Mouse (Mus musculus) G1E (cell line): Measurements from ENCODE around the gene Atp1b3. TPM values are rescaled to one million over a fixed set of nuclear protein-coding genes. Genes with fewer than 3 reads are reported as not detected.

Experiments used
- ATAC-seq: 2 replicates; pipeline ENCODE4 v1.8.0; 2016; ENCODE audit warnings: mild to moderate bottlenecking; ENCODE audit not compliant: insufficient number of reproducible peaks, poor library complexity, low FRiP score, severe bottlenecking; ENCODE audit errors: extremely low read depth
- DNase-seq: peaks from one replicate; pipeline ENCODE4 v3.0.0; 2012; ENCODE audit warnings: low spot score
- H3K27me3 ChIP-seq: 2 replicates; pipeline ENCODE4 v1.6.1; 2012; ENCODE audit warnings: mild to moderate bottlenecking, low read length, inconsistent platforms; ENCODE audit not compliant: insufficient read depth
- H3K36me3 ChIP-seq: replicated peaks from 2 replicates; pipeline ENCODE3; 2012; ENCODE audit warnings: mild to moderate bottlenecking, inconsistent platforms
- H3K4me1 ChIP-seq: 2 replicates; pipeline ENCODE4 v1.6.1; 2012; ENCODE audit warnings: low read depth, low read length, inconsistent platforms, mixed read lengths; ENCODE audit not compliant: insufficient read depth
- H3K4me3 ChIP-seq: 2 replicates; pipeline ENCODE4 v1.5.1; 2012; ENCODE audit warnings: low read depth, mild to moderate bottlenecking, inconsistent platforms, low read length, moderate library complexity, mixed read lengths
- H3K9me3 ChIP-seq: replicated peaks from 2 replicates; pipeline ENCODE4 v1.6.1; 2012; ENCODE audit warnings: inconsistent platforms
- CTCF ChIP-seq: IDR thresholded peaks from 2 replicates; pipeline ENCODE4 v1.5.1; 2012; ENCODE audit warnings: low read depth, low read length, inconsistent platforms, mixed read lengths
- GATA1 ChIP-seq: IDR thresholded peaks from 2 replicates; pipeline ENCODE4 v1.6.1; 2012; ENCODE audit warnings: borderline replicate concordance, low read length, inconsistent platforms, mixed read lengths
- GATA2 ChIP-seq: IDR thresholded peaks from 2 replicates; pipeline ENCODE4 v1.6.1; 2012; ENCODE audit warnings: low read depth, low read length, inconsistent platforms, borderline replicate concordance
- POLR2AphosphoS5 ChIP-seq: IDR thresholded peaks from 2 replicates; pipeline ENCODE4 v1.6.1; 2012; ENCODE audit warnings: low read depth, low read length, inconsistent platforms; ENCODE audit not compliant: insufficient replicate concordance
- TAL1 ChIP-seq: conservative IDR thresholded peaks from 2 replicates; pipeline ENCODE4 v1.6.1; 2012; ENCODE audit warnings: low read depth, low read length, inconsistent platforms, mixed read lengths
- polyA plus RNA-seq: library from polyadenylated mRNA; stranded (reverse); fragments of >175 nt; gene quantifications from 2 replicates; pipeline ENCODE4 v1.2.3, GENCODE M21; 2012
- total RNA-seq, 2 experiments: library from RNA; stranded (forward) in 1 of 2; stranded (reverse) in 1 of 2; fragments of 200-1000 nt in 1 of 2; fragments of >200 nt in 1 of 2; fragmentation: Nextera tagmentation in 1 of 2; gene quantifications; 2 replicates each; pipeline ENCODE4 v1.2.3; 2014 to 2017

The Atp1b3 gene
- total and polyA plus RNA-seq, 3 experiments: 77.8 to 89.3 (median 79.5) TPM

DNA sequence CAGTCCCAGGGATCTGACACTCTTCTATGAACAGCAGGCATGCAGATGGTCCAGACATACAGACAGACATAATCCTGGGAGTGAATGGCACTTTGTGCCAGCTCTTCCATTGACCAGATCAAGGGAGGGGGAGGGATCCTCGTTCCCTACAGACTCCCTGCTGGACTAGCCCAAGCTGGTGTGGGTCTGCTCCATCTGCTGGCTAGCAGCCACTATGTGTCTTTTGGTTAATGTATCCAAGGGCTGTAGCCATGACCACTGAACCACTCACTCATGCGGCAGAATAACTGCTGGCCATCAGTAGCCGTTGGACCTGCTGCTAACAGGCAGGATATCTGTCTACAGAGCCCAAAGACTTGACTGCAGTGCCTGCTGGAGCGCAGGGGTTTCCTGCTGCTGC lies 39.7 kb downstream of the Atp1b3 start:
- Histone ChIP-seq H3K4me1 (no peaks in the 10 kb centered on the region), H3K27me3 (peaks cover 3% of the 10 kb centered on the region; the same call in 1 of the 2 replicates), H3K4me3 (no peak overlapping the region), H3K36me3 (peaks cover 34% of the 10 kb centered on the region), H3K9me3 (no peaks in the 10 kb centered on the region)
- ATAC-seq (no peak), DNase-seq (no peak)
- TF ChIP-seq TAL1: no peak
- no peak for TF ChIP-seq GATA1
- no peak for TF ChIP-seq CTCF
- TF ChIP-seq POLR2AphosphoS5: no peak

DNA sequence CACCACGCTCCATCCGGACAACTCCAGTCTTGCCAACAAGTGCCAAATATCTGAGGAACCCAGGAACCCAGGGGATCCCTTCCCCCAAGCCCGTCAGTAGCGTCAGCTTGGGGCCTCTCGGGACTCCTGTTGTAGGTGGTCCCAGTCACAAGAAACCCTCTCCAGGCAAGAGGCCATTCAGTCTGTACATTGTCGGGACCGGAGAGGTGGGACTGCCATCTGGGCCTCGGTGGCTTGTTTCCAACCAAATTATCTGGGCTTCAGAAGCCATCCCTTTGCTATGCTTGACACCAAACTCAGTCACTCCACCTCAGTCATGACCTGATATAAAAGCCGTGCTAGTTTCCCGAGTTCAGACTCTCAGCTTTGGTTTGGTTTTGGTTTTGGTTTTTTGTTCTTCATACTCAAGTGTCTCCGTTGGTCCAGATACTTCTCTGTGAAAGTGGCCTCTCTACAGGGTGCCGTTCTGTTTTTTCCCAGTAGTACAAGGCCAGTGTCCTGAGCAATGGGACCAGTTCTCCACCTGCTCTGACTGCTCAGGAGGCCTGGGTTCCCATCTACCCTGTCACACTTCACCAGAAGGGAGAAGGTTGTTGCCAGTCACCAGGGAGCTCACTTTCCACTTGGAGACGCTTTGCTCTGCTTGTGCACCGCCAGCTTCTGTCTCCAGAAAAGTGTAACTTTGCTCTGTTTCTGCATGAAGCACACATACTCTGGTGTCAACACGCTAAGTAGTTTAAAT lies 41.7 kb downstream of the Atp1b3 start:
- no peaks in the 10 kb centered on the region for H3K4me1 ChIP-seq
- TF ChIP-seq TAL1: no peak
- no peak for TF ChIP-seq POLR2AphosphoS5
- TF ChIP-seq GATA2: no peak
- no peak for TF ChIP-seq CTCF
- no peak for TF ChIP-seq GATA1
- ATAC-seq: no peak

DNA sequence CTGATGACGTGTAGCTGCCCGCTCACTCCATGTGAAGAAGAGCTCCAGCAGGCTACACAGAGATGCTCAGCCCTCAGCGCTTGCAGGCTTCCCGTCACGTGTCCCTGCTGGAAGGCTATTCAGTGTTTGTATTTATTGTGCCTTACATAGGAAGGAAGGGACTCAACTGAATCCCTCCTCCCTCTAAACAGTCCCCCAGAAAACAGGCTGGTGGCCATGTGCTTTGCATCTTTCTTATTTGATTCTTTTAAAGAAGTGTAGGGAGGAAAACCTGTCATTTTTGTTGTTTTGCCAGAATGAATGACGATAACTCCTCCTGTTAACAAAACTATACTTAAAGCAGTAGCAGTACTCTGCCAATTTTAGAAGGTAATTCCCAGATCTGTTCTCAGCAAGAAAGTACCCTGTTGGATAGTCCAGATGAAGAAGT lies 43.7 kb downstream of the Atp1b3 start:
- ATAC-seq: no peak
- TF ChIP-seq CTCF: no peak
- TF ChIP-seq GATA1: no peak
- no peak for TF ChIP-seq TAL1
- no peak for TF ChIP-seq GATA2
- no peak for TF ChIP-seq POLR2AphosphoS5
- H3K36me3 ChIP-seq: peaks cover 62% of the 10 kb centered on the region

More for the DNA sequence above, 41.7 kb downstream of the Atp1b3 start:
- DNase-seq: no peak
- Histone ChIP-seq H3K27me3 (peaks cover 3% of the 10 kb centered on the region; the same call in 1 of the 2 replicates), H3K9me3 (no peaks in the 10 kb centered on the region), H3K4me3 (no peak overlapping the region), H3K36me3 (peaks cover 48% of the 10 kb centered on the region)

GRCm38 (mm10) chr9:96319333-96319732 lies 44.9 kb downstream of the Atp1b3 start:
- Histone ChIP-seq H3K36me3 (peaks cover 66% of the 10 kb centered on the region), H3K9me3 (no peaks in the 10 kb centered on the region), H3K4me1 (no peaks in the 10 kb centered on the region), H3K27me3 (no peaks in the 10 kb centered on the region), H3K4me3 (no peak overlapping the region)
- TF ChIP-seq CTCF (no peak), GATA2 (no peak), POLR2AphosphoS5 (no peak), GATA1 (no peak), TAL1 (no peak)
- no peak for DNase-seq
- ATAC-seq: no peak

More for the DNA sequence above, 43.7 kb downstream of the Atp1b3 start:
- no peak for DNase-seq
- H3K27me3 ChIP-seq: no peaks in the 10 kb centered on the region
- no peaks in the 10 kb centered on the region for H3K9me3 ChIP-seq
- H3K4me1 ChIP-seq: no peaks in the 10 kb centered on the region
- no peak overlapping the region for H3K4me3 ChIP-seq

GRCm38 (mm10) chr9:96312074-96312473 lies 52.2 kb downstream of the Atp1b3 start:
- no peak for ATAC-seq
- H3K4me3 ChIP-seq: no peak overlapping the region

DNA sequence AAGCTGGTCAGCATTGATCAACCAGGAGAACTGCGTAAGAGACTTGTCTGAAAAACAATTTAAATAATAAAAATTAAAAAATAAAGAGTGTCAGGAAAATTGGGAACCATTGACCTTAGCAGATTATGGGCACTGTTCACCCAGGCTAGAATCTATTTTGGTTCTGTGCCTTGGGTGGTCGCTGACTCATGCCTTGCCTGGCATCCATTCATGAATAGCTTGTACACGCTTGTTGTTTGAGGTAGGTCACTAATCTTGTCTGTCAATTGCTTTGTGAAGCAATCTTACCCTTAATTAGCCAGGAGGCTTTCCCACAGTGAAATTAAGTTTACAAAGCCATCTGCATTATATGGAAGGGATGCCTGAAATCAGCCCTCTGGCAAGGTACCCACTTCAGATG lies 55.4 kb downstream of the Atp1b3 start:
- H3K27me3 ChIP-seq: no peaks in the 10 kb centered on the region
- DNase-seq: no peak
- no peak for TF ChIP-seq POLR2AphosphoS5
- TF ChIP-seq GATA1: no peak
- no peak for TF ChIP-seq TAL1
- no peak for TF ChIP-seq GATA2
- TF ChIP-seq CTCF: no peak
- ATAC-seq: no peak
- no peak overlapping the region for H3K4me3 ChIP-seq
- peaks cover 34% of the 10 kb centered on the region for H3K36me3 ChIP-seq
- H3K9me3 ChIP-seq: no peaks in the 10 kb centered on the region
- H3K4me1 ChIP-seq: no peaks in the 10 kb centered on the region

More at GRCm38 (mm10) chr9:96312074-96312473, 52.2 kb downstream of the Atp1b3 start:
- DNase-seq: no peak
- H3K36me3 ChIP-seq: peaks cover 50% of the 10 kb centered on the region
- TF ChIP-seq GATA2 (no peak), POLR2AphosphoS5 (no peak)
- no peaks in the 10 kb centered on the region for H3K4me1 ChIP-seq
- no peaks in the 10 kb centered on the region for H3K9me3 ChIP-seq
- no peaks in the 10 kb centered on the region for H3K27me3 ChIP-seq
